Mouse (Mus musculus) layer of hippocampus, adult 8-10 months (tissue): Measurements from ENCODE around the gene Cebpe. TPM values are rescaled to one million over a fixed set of nuclear protein-coding genes. Genes with fewer than 3 reads are reported as not detected.

Experiments used
- DNase-seq, 2 experiments: peaks; one replicate each; pipeline ENCODE4 v3.0.0; 2022; ENCODE audit warnings: low spot score in 2 of 2
- total RNA-seq, 4 experiments: library from RNA; stranded (reverse); gene quantifications; 2 replicates each; pipeline ENCODE4 v1.2.4; 2022

Gene Cebpe
- total RNA-seq, 4 experiments from 2014 or later: not detected

DNA sequence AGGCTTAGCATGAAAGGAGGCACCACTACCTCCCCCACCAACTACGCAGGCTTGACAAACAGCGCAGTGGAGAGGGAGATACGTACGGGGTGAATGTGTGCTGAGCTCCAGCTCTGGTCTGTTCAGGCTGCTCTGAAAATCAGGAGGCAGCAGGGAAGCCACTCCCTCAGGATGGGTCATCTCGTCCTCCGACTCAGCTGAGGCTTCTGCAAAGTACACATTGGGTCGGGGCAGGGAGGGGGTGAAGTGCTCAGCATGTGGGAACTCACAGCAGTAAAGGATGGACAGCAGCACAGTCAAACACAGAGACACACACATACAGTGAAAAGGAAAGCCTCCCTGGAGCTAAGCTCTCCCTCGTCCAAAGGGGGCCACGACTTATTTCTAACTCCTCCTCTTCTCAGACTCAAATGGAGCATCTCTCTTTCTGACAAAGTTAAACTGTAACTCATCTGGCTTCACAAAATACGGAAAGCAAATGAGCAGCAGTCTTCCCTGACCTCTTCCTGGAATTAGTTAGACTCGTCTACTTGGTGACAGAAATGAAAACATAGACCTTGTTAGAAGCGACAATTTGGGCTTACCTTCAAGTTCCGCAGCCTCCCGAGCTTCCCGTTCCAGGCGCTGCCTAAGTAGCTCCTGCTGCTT is 33.2 kb downstream of the Cebpe start:
- DNase-seq: no peak

DNA sequence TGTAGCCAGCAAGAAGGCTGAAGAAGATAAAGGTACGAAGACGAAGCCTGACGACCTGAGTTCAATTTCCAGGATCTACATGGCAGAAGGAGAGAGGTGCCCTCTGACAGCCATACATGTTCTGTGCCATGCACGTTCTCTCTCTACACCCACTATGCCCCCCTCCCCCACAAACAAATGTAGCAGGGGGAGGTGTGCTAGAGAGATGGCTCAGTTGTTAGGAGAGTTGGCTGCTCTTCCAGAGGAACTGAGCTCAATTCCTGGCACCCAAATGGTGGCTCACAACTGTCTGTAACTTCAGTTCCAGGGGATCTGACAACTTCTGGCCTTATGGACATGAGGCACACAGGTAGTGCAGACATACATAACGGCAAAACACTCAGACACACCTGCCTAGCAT is 35.7 kb downstream of the Cebpe start:
- DNase-seq: no peak

DNA sequence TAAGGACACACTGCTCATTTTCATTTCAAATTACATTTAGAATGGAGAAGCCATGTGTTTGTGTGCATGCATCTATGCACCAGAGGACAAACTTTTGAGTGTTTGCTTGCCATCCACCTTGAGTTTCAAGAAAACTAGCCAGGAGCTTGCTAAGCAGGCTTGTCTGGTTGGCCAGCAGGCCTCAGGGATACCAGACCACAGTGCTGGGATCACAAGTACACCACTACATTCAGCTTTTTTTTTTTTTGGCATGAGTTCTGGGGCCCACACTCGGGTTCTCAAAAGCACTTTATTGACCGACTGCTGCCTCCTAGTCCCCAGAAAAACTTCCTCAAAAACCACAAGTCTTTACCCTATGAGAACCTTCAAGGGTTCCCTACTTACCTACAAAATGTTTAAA is 37.7 kb downstream of the Cebpe start:
- no peak for DNase-seq

DNA sequence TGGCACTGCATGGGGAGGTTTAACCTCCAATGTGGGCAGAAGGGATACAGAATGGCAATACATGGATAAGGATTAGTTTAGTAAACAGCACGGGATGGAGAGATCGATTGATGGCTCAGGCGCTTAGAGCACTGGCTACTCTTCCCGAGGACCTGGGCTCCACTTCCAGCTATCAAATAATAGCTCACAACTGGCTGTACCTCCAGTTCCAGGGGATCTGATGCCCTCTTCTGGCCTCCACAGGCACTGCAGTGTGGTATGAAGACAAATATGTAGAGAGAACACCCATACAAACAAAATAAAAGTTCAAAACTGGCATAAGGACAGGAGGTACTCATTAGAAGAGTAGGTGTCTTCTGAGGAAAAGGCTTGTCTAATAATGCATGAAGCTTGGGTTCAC is 42.6 kb downstream of the Cebpe start:
- no peak for DNase-seq

DNA sequence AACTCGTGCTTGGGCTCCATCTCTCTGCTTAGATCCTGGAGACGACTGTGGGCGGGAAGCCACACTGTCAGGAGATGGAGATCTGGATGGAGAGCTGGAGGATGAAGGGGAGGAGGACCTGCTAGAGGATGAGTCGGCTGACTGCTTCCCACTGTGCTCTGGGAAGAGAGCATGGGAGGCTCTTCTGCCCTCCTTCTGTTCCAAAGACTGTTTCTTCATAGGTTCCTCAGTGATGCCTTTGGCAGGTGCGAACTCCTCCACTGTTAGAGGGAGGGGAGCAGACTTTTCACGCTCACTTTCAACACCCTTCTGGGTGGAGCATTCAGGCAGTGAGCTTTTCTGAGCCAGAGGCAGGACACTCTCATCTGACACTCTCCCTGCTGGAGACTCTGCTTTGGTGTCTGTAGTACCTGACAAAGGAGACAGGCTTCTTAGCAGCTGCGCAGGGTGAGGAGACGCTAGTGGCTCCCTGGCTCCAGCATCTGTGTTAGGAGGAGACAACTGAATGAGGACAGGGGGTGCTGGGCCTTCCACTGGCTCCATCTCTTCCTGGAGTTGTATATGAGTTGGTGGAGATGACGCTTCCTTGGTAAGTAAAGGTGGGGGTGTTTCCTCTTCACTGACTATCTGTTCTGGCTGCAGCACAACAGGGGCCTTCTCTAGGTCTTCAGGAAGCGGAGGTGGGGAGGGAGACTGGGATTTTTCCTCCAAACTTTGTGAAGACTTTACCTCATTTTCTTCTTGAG is 47.3 kb downstream of the Cebpe start:
- DNase-seq: no peak

Other genes starting within 250 kb of the Cebpe start
- 10 to 100 TPM; 32.0 to 44.8 (median 36.7) TPM for gene Lrp10, start 248.0 kb downstream of the Cebpe start, total RNA-seq
- 10 to 100 TPM; 15.7 to 25.1 (median 18.7) TPM for gene Rem2, start 236.1 kb downstream of the Cebpe start, total RNA-seq
- 10 to 100 TPM; 47.0 to 58.2 (median 51.9) TPM for gene Prmt5, start 194.6 kb downstream of the Cebpe start, total RNA-seq
- 1 to 10 TPM; 3.6 to 9.7 (median 4.9) TPM for gene Haus4, start 157.6 kb downstream of the Cebpe start, total RNA-seq
- 1 to 10 TPM; 1.3 to 2.7 (median 1.9) TPM for gene Ajuba, start 134.6 kb downstream of the Cebpe start, total RNA-seq
- gene 4931414P19Rik, start 106.2 kb downstream of the Cebpe start, total RNA-seq: 1 to 10 TPM; 4.4 to 7.8 (median 6.1) TPM
- gene Psmb5, start 94.2 kb downstream of the Cebpe start, total RNA-seq: 100 to 1,000 TPM; 179 to 205 (median 193) TPM
- gene Psmb11, start 90.7 kb downstream of the Cebpe start, total RNA-seq: under 1 TPM in 3 of 4 experiments, not detected in 1; 0.14 to 0.51 (median 0.23) TPM
- not detected for gene Gm17606, start 71.2 kb downstream of the Cebpe start, total RNA-seq
- gene Cdh24, start 70.8 kb downstream of the Cebpe start, total RNA-seq: 10 to 100 TPM; 16.0 to 24.1 (median 20.7) TPM
- gene 1700123O20Rik, start 26.0 kb downstream of the Cebpe start, total RNA-seq: 10 to 100 TPM; 17.9 to 27.8 (median 23.7) TPM
- 100 to 1,000 TPM; 190 to 255 (median 232) TPM for gene Acin1, start 25.2 kb downstream of the Cebpe start, total RNA-seq
- under 1 TPM in 1 of 4 experiments, not detected in 3; 0.18 TPM for gene Gm29776, start 13.3 kb downstream of the Cebpe start, total RNA-seq
- 10 to 100 TPM; 49.8 to 67.2 (median 58.5) TPM for gene Slc7a8, start 69.8 kb upstream of the Cebpe start, total RNA-seq
- not detected for gene Rnf212b, start 102.0 kb upstream of the Cebpe start, total RNA-seq
- 10 to 100 TPM; 20.3 to 33.2 (median 26.2) TPM for gene Homez, start 158.8 kb upstream of the Cebpe start, total RNA-seq
- 10 to 100 TPM; 18.2 to 23.0 (median 22.2) TPM for gene Ppp1r3e, start 165.4 kb upstream of the Cebpe start, total RNA-seq
- 100 to 1,000 TPM; 117 to 125 (median 121) TPM for gene Bcl2l2, start 171.2 kb upstream of the Cebpe start, total RNA-seq
- 10 to 100 TPM in 1 of 4 experiments, not detected in 3; 25.6 TPM for gene Gm20521, start 171.3 kb upstream of the Cebpe start, total RNA-seq
- gene Pabpn1, start 180.3 kb upstream of the Cebpe start, total RNA-seq: 100 to 1,000 TPM; 260 to 320 (median 270) TPM
- gene Slc22a17, start 201.0 kb upstream of the Cebpe start, total RNA-seq: 100 to 1,000 TPM; 629 to 644 (median 642) TPM
- 10 to 100 TPM; 10.1 to 13.7 (median 12.4) TPM for gene Efs, start 214.0 kb upstream of the Cebpe start, total RNA-seq
- gene Il25, start 220.5 kb upstream of the Cebpe start, total RNA-seq: under 1 TPM in 1 of 4 experiments, not detected in 3; 0.47 TPM
- 10 to 100 TPM; 62.4 to 83.2 (median 76.3) TPM for gene Cmtm5, start 224.1 kb upstream of the Cebpe start, total RNA-seq